Mouse (Mus musculus): ENCODE measurements around the gene Stat5b. TPM values are rescaled to one million over a fixed set of nuclear protein-coding genes. Genes with fewer than 3 reads are reported as not detected.

Gene Stat5b
- total and polyA plus RNA-seq, 3 experiments: 29.3 to 37.0 (median 32.3) TPM

DNA sequence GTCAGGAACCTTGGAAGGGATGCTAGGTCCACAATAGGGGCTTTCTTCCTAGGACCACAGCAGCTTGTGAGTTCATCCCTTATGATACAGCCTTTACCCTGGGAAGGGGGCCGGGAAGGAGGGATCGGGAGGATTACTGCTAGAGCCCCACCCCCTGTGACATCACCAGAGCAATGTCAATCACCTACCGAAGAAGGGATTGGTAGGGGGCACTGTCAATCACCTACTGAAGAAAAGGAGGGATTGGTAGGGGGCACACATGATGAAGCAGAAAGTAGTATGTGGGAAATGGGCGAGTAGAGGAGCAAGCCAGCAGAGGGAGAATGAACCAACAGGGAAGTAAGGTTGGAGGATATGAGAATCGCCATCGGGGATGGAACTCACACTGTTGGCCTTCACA, 94.0 kb downstream of the Stat5b start:
- Histone ChIP-seq H3K27ac (ENCODE audit: control insufficient read depth, low read depth, low read length) (no peak overlapping the region), H3K4me1 (ENCODE audit: control insufficient read depth in 1 of 2, insufficient read depth in 2 of 2, low read length in 2 of 2) (no peaks in the 10 kb centered on the region), H3K79me2 (ENCODE audit: control insufficient read depth, insufficient read depth, low read length, poor library complexity) (no peaks in the 10 kb centered on the region), H3K27me3 (ENCODE audit: control insufficient read depth in 1 of 2, insufficient read depth in 2 of 2, low read length in 2 of 2) (peaks cover 2 to 3% of the 10 kb centered on the region in 2 experiments; a peak in 2 of 4 replicates), H3K36me3 (ENCODE audit: control insufficient read depth in 1 of 2, insufficient read depth in 2 of 2, low read length in 2 of 2) (no peaks in the 10 kb centered on the region), H3K9ac (ENCODE audit: control insufficient read depth, low read depth, low read length, poor library complexity, severe bottlenecking) (no peak overlapping the region), H3K9me3 (replicated peaks; ENCODE audit: insufficient read depth, low read length) (no peaks in the 10 kb centered on the region), H3K4me3 (ENCODE audit: control insufficient read depth in 1 of 2, insufficient read depth in 1 of 2, low read depth in 2 of 2, low read length in 2 of 2) (no peak overlapping the region)
- TF ChIP-seq MXI1 (IDR thresholded peaks at IDR 0.05; ENCODE audit: low read depth, low read length) (no peak), USF1 (IDR thresholded peaks at IDR 0.05; ENCODE audit: low read depth, low read length) (no peak), MYC (IDR thresholded peaks at IDR 0.05; ENCODE audit: low read depth, low read length) (no peak), NELFE (IDR thresholded peaks at IDR 0.05; ENCODE audit: low read depth, low read length) (no peak), ZC3H11A (IDR thresholded peaks at IDR 0.05; ENCODE audit: low read depth, low read length) (no peak), BHLHE40 (IDR thresholded peaks at IDR 0.05; ENCODE audit: borderline replicate concordance, low read depth, low read length) (no peak), TAL1 (IDR thresholded peaks at IDR 0.05; ENCODE audit: low read length) (no peak), ZKSCAN1 (IDR thresholded peaks at IDR 0.05; ENCODE audit: low read depth, low read length) (no peak), POLR2A (IDR thresholded peaks at IDR 0.05; ENCODE audit: control insufficient read depth in 1 of 2, insufficient read depth in 1 of 2, low read depth in 1 of 2, low read length in 2 of 2, poor library complexity in 1 of 2) (no peak), SIN3A (IDR thresholded peaks at IDR 0.05; ENCODE audit: low read length) (no peak), CHD2 (IDR thresholded peaks at IDR 0.05; ENCODE audit: low read length) (no peak), NRF1 (IDR thresholded peaks at IDR 0.05; ENCODE audit: insufficient read depth, low read depth, low read length, poor library complexity, severe bottlenecking) (no peak)
- no peak for DNase-seq (ENCODE audit: low read depth, low spot score)

DNA sequence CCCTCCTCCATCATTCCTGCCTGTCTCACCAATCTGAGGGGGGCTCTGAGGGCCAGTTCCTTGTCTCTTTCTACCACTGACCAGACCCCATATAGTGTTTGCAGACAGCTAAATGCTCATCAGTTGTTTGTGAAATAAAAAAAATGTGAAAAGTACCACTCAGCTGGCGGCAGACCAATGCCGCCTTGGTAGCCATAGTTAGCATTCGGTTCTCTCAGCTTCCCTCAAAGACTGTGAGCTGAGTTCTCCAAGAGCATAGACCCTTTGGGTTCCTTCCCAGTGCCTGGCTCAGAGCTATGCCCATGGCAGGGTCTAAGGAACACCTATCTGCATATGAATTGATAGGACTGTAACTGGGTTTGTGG, 95.8 kb downstream of the Stat5b start:
- Histone ChIP-seq H3K4me3 (ENCODE audit: control insufficient read depth in 1 of 2, insufficient read depth in 1 of 2, low read depth in 2 of 2, low read length in 2 of 2) (no peak overlapping the region), H3K27me3 (ENCODE audit: control insufficient read depth in 1 of 2, insufficient read depth in 2 of 2, low read length in 2 of 2) (no peaks in the 10 kb centered on the region), H3K9me3 (replicated peaks; ENCODE audit: insufficient read depth, low read length) (no peaks in the 10 kb centered on the region), H3K4me1 (ENCODE audit: control insufficient read depth in 1 of 2, insufficient read depth in 2 of 2, low read length in 2 of 2) (no peaks in the 10 kb centered on the region), H3K36me3 (ENCODE audit: control insufficient read depth in 1 of 2, insufficient read depth in 2 of 2, low read length in 2 of 2) (no peaks in the 10 kb centered on the region), H3K27ac (ENCODE audit: control insufficient read depth, low read depth, low read length) (no peak overlapping the region), H3K79me2 (ENCODE audit: control insufficient read depth, insufficient read depth, low read length, poor library complexity) (no peaks in the 10 kb centered on the region), H3K9ac (ENCODE audit: control insufficient read depth, low read depth, low read length, poor library complexity, severe bottlenecking) (no peak overlapping the region)
- TF ChIP-seq POLR2A (IDR thresholded peaks at IDR 0.05; ENCODE audit: control insufficient read depth in 1 of 2, insufficient read depth in 1 of 2, low read depth in 1 of 2, low read length in 2 of 2, poor library complexity in 1 of 2) (no peak), CTCF (IDR thresholded peaks at IDR 0.05 in 2 of 3, conservative IDR thresholded peaks at IDR 0.05 in 1 of 3; ENCODE audit: control insufficient read depth in 1 of 3, insufficient read depth in 1 of 3, low read depth in 2 of 3, low read length in 3 of 3, poor library complexity in 1 of 3, severe bottlenecking in 1 of 3) (no peak), MAFK (IDR thresholded peaks at IDR 0.05; ENCODE audit: borderline replicate concordance, low read depth, low read length) (no peak), HCFC1 (IDR thresholded peaks at IDR 0.05; ENCODE audit: low read depth, low read length) (no peak), GABPA (IDR thresholded peaks at IDR 0.05; ENCODE audit: low read depth, low read length) (no peak), SIN3A (IDR thresholded peaks at IDR 0.05; ENCODE audit: low read length) (no peak), RAD21 (IDR thresholded peaks at IDR 0.05; ENCODE audit: low read depth, low read length) (no peak), KAT2A (conservative IDR thresholded peaks at IDR 0.05; ENCODE audit: low read depth, low read length) (no peak), ELF1 (IDR thresholded peaks at IDR 0.05; ENCODE audit: low read depth, low read length) (no peak), NRF1 (IDR thresholded peaks at IDR 0.05; ENCODE audit: insufficient read depth, low read depth, low read length, poor library complexity, severe bottlenecking) (no peak), TAL1 (IDR thresholded peaks at IDR 0.05; ENCODE audit: low read length) (no peak), GATA1 (IDR thresholded peaks at IDR 0.05; ENCODE audit: low read depth, low read length) (no peak), ZNF384 (IDR thresholded peaks at IDR 0.05; ENCODE audit: low read depth, low read length) (no peak), TCF12 (IDR thresholded peaks at IDR 0.05; ENCODE audit: low read depth, low read length) (no peak), POLR2AphosphoS5 (IDR thresholded peaks at IDR 0.05; ENCODE audit: borderline replicate concordance, low read depth, low read length) (no peak), USF2 (IDR thresholded peaks at IDR 0.05; ENCODE audit: borderline replicate concordance in 1 of 2, insufficient read depth in 1 of 2, low read depth in 1 of 2, low read length in 2 of 2) (no peak), ZKSCAN1 (IDR thresholded peaks at IDR 0.05; ENCODE audit: low read depth, low read length) (no peak), MYC (IDR thresholded peaks at IDR 0.05; ENCODE audit: low read depth, low read length) (no peak)
- DNase-seq (ENCODE audit: low read depth, low spot score): no peak

Data from MEL (cell line).